Mouse (Mus musculus) ovary, adult 18-20 months (tissue): ENCODE measurements around the gene Cd72.

ENCODE experiments used
- DNase-seq: peaks from one replicate; pipeline ENCODE4 v3.0.0; 2022; ENCODE audit warnings: low spot score, mixed read lengths

Cd72 gene

DNA sequence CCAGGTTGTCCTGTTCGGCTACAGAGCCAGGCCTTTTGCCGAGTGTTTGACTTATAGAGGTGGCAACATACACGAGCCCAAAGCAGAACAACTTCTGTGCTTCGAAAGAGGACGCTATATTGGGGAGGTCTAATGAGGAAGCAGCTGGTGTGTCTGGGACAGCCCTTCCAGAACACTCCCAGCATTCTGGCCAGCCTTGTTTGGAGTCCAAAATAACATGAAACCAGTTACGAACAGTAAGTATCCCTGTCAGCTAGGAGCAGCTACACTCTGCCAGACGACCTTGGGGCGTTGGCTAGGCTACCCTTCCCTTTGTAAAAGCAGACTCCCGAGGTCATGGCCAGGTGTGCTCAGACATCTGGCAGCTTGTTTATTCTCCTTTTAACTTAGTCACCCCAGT, 52.2 kb downstream of the Cd72 start:
- peak; percentile 58 for DNase-seq

- no peak for DNase-seq
These were observed 52.9 kb downstream of the Cd72 start for GRCm38 (mm10) chr4:43401486-43401885.

GRCm38 (mm10) chr4:43400976-43401375, 53.5 kb downstream of the Cd72 start:
- DNase-seq: no peak

- no peak for DNase-seq
These were observed 54.9 kb downstream of the Cd72 start for GRCm38 (mm10) chr4:43399391-43400131.

- peak; percentile 50 for DNase-seq
These were observed 55.5 kb downstream of the Cd72 start for GRCm38 (mm10) chr4:43398829-43399331.

DNA sequence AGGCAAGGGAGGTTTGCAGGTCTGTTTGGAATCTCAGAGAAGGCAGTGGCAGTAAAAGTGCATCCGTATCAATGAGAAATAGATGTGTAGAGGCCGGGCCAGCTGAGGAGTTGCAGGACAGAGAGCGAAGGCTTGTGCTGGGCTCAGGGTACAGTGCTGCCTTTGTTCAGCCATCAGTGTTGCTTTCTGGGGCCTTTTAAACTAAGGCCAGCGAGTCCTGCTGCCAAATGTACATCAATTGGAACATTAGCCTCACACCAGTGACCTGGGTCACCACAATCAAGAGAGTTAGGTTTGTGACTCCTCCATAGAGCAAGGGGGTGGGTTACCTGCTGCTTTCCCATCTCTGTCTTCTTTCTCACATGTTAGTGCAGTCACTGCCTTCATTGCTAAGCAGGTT, 56.4 kb downstream of the Cd72 start:
- no peak for DNase-seq
